11 mouse cellular contexts compared by ENCODE assay signal in genomic region chr11:120852083-120852935, GRCm38 (mm10). TPM values are rescaled to one million over a fixed set of nuclear protein-coding genes. Genes with fewer than 3 reads are reported as not detected.
DNase-seq lines count a peak whose midpoint lies in the region; ATAC-seq and TF ChIP-seq lines count a peak whose summit lies in the region.
"Had no signal": no experiment of that assay in that cellular context is flagged by ENCODE, and none has a peak within 500 bp of the region (broad histone marks: within the 10 kb centered on the region; RNA-seq: fewer than 3 reads in every experiment).

No protein-coding gene starts in this region.

- H3K36me3 ChIP-seq in liver, embryonic 12.5 days, result peaks cover 10% of the 10 kb centered on the region; the same call in 1 of the 2 replicates
- H3K36me3 ChIP-seq in liver, embryonic 11.5 days (ENCODE audit: control insufficient read depth, insufficient read depth, low read length), result no peaks in the 10 kb centered on the region
- H3K36me3 ChIP-seq in embryonic facial prominence, embryonic 15.5 days, result peaks cover 10% of the 10 kb centered on the region; the same call in 1 of the 2 replicates
- H3K36me3 ChIP-seq in forebrain, postnatal 0 days (ENCODE audit: insufficient read depth), result peaks cover 14% of the 10 kb centered on the region; the same call in 1 of the 2 replicates

- no peak for DNase-seq in liver, embryonic 11.5 days (ENCODE audit: low spot score)
- peak; percentile 93 to 94 for DNase-seq in kidney, postnatal 25 days
- DNase-seq in thymus, postnatal 0 days (ENCODE audit: low spot score), result peak; percentile 51
- no peak for DNase-seq in forebrain, postnatal 0 days
- no peak for DNase-seq in embryo, embryonic 11 days
- no peak for DNase-seq in layer of hippocampus, adult 8-10 months (ENCODE audit: low spot score in 2 of 2)

- H3K27me3 ChIP-seq in liver, embryonic 12.5 days (replicated peaks), result no peaks in the 10 kb centered on the region
- no peaks in the 10 kb centered on the region for H3K27me3 ChIP-seq in liver, embryonic 11.5 days (replicated peaks; ENCODE audit: control insufficient read depth, insufficient read depth, low read length)
- no peaks in the 10 kb centered on the region for H3K27me3 ChIP-seq in embryonic facial prominence, embryonic 15.5 days
- no peaks in the 10 kb centered on the region for H3K27me3 ChIP-seq in forebrain, postnatal 0 days (ENCODE audit: insufficient read depth, low read length)
- H3K27me3 ChIP-seq: embryonic facial prominence, embryonic 12.5 days; neural tube, embryonic 13.5 days; Patski had no signal

- H3K4me1 ChIP-seq in liver, embryonic 12.5 days, result peaks cover 44% of the 10 kb centered on the region
- peaks cover 10% of the 10 kb centered on the region for H3K4me1 ChIP-seq in liver, embryonic 11.5 days (replicated peaks; ENCODE audit: control insufficient read depth, insufficient read depth, low read length)
- peaks cover 13% of the 10 kb centered on the region for H3K4me1 ChIP-seq in embryonic facial prominence, embryonic 15.5 days
- H3K4me1 ChIP-seq in forebrain, postnatal 0 days (ENCODE audit: insufficient read depth), result no peaks in the 10 kb centered on the region
- H3K4me1 ChIP-seq: embryonic facial prominence, embryonic 12.5 days; neural tube, embryonic 13.5 days had no signal

- no peak overlapping the region for H3K4me2 ChIP-seq in liver, embryonic 12.5 days
- no peak overlapping the region for H3K4me2 ChIP-seq in liver, embryonic 11.5 days
- no peak overlapping the region for H3K4me2 ChIP-seq in embryonic facial prominence, embryonic 15.5 days (replicated peaks)
- no peak overlapping the region for H3K4me2 ChIP-seq in forebrain, postnatal 0 days (ENCODE audit: low read depth)
- H3K4me2 ChIP-seq: embryonic facial prominence, embryonic 12.5 days; neural tube, embryonic 13.5 days had no signal

- 0 out of 2 replicates have a peak overlapping the region, but pooled peaks have one; percentile 12 for H3K9ac ChIP-seq in liver, embryonic 12.5 days
- no peak overlapping the region for H3K9ac ChIP-seq in liver, embryonic 11.5 days (ENCODE audit: low read depth, low read length)
- H3K9ac ChIP-seq in embryonic facial prominence, embryonic 15.5 days, result no peak overlapping the region
- H3K9ac ChIP-seq in forebrain, postnatal 0 days, result no peak overlapping the region
- H3K9ac ChIP-seq: embryonic facial prominence, embryonic 12.5 days; neural tube, embryonic 13.5 days had no signal

- no peaks in the 10 kb centered on the region for H3K9me3 ChIP-seq in liver, embryonic 12.5 days (replicated peaks)
- H3K9me3 ChIP-seq in liver, embryonic 11.5 days (ENCODE audit: control insufficient read depth, low read length), result no peaks in the 10 kb centered on the region
- H3K9me3 ChIP-seq in embryonic facial prominence, embryonic 15.5 days (replicated peaks), result no peaks in the 10 kb centered on the region
- H3K9me3 ChIP-seq in forebrain, postnatal 0 days (ENCODE audit: low read length), result no peaks in the 10 kb centered on the region
- H3K9me3 ChIP-seq: embryonic facial prominence, embryonic 12.5 days; neural tube, embryonic 13.5 days had no signal

- ATAC-seq in liver, embryonic 12.5 days, result no peak
- no peak for ATAC-seq in liver, embryonic 11.5 days (replicated peaks; ENCODE audit: low FRiP score)
- ATAC-seq in embryonic facial prominence, embryonic 15.5 days (ENCODE audit: insufficient number of reproducible peaks, low FRiP score, low TSS enrichment, low read depth), result no peak
- no peak for ATAC-seq in forebrain, postnatal 0 days
- ATAC-seq: Patski had no signal

- H3K27ac ChIP-seq in liver, embryonic 12.5 days, result peak overlapping the region; percentile 36; the same call in 1 of the 2 replicates
- no peak overlapping the region for H3K27ac ChIP-seq in liver, embryonic 11.5 days (ENCODE audit: low read depth, low read length)
- peak overlapping the region; percentile 60 for H3K27ac ChIP-seq in embryonic facial prominence, embryonic 15.5 days (replicated peaks)
- H3K27ac ChIP-seq in forebrain, postnatal 0 days (ENCODE audit: low read depth, low read length), result no peak overlapping the region
- H3K27ac ChIP-seq: embryonic facial prominence, embryonic 12.5 days; neural tube, embryonic 13.5 days had no signal

- no peak for TF ChIP-seq CTCF in forebrain, postnatal 0 days (IDR thresholded peaks at IDR 0.05; ENCODE audit: low read depth)

- H3K4me3 ChIP-seq in liver, embryonic 12.5 days, result no peak overlapping the region
- H3K4me3 ChIP-seq in liver, embryonic 11.5 days (ENCODE audit: low read depth, low read length), result no peak overlapping the region
- no peak overlapping the region for H3K4me3 ChIP-seq in embryonic facial prominence, embryonic 15.5 days (replicated peaks)
- H3K4me3 ChIP-seq in forebrain, postnatal 0 days (ENCODE audit: low read depth, low read length), result no peak overlapping the region
- H3K4me3 ChIP-seq: embryonic facial prominence, embryonic 12.5 days; neural tube, embryonic 13.5 days had no signal

- WGBS in liver, embryonic 12.5 days (ENCODE audit: insufficient replicate concordance), result 68% methylated on average over 11 of the region's 11 CpGs
- 70% methylated on average over 11 of the region's 11 CpGs for WGBS in liver, embryonic 11.5 days
- 59% methylated on average over 11 of the region's 11 CpGs for WGBS in embryonic facial prominence, embryonic 15.5 days
- 69% methylated on average over 11 of the region's 11 CpGs for WGBS in forebrain, postnatal 0 days

RNA-seq across cellular contexts. Expression of gene Fasn, which starts 28.0 kb away (rescaled TPM):
- polyA plus RNA-seq in liver, embryonic 12.5 days (2016; fragmentation: Nextera tagmentation; extraction: Ambion mirVana), result 35.9 and 40.3 TPM in 2 replicates
- polyA plus RNA-seq in liver, embryonic 11.5 days (2014; fragmentation: Nextera tagmentation; extraction: Ambion mirVana), result 71.3 and 80.0 TPM in 2 replicates
- polyA plus RNA-seq in embryonic facial prominence, embryonic 15.5 days (2015; fragmentation: Nextera tagmentation; extraction: Ambion mirVana), result 46.2 and 48.8 TPM in 2 replicates
- 22.3 and 25.3 TPM in 2 replicates for polyA plus RNA-seq in thymus, postnatal 0 days (2015; fragmentation: Nextera tagmentation; extraction: Ambion mirVana)
- 328 and 364 TPM in 2 replicates for total RNA-seq in forebrain, postnatal 0 days (2014; rRNA removed)
- polyA plus RNA-seq in forebrain, postnatal 0 days (2015; fragmentation: Nextera tagmentation; extraction: Ambion mirVana), result 72.5 and 75.6 TPM in 2 replicates
- 100 to 1,000 TPM; 187 to 227 (median 208) TPM for total RNA-seq in layer of hippocampus, adult 8-10 months (2022)

RNA-seq across cellular contexts. Expression of gene Dus1l, which starts 56.1 kb away (rescaled TPM):
- 99.5 and 100.0 TPM in 2 replicates for polyA plus RNA-seq in liver, embryonic 12.5 days (2016; fragmentation: Nextera tagmentation; extraction: Ambion mirVana)
- 132 and 139 TPM in 2 replicates for polyA plus RNA-seq in liver, embryonic 11.5 days (2014; fragmentation: Nextera tagmentation; extraction: Ambion mirVana)
- polyA plus RNA-seq in embryonic facial prominence, embryonic 15.5 days (2015; fragmentation: Nextera tagmentation; extraction: Ambion mirVana), result 61.4 and 64.4 TPM in 2 replicates
- polyA plus RNA-seq in thymus, postnatal 0 days (2015; fragmentation: Nextera tagmentation; extraction: Ambion mirVana), result 87.0 and 92.2 TPM in 2 replicates
- total RNA-seq in forebrain, postnatal 0 days (2014; rRNA removed), result 43.0 and 52.0 TPM in 2 replicates
- 36.1 and 38.6 TPM in 2 replicates for polyA plus RNA-seq in forebrain, postnatal 0 days (2015; fragmentation: Nextera tagmentation; extraction: Ambion mirVana)
- 10 to 100 TPM; 48.3 to 53.3 (median 49.9) TPM for total RNA-seq in layer of hippocampus, adult 8-10 months (2022)

Comparison
In these comparisons a context has a peak if more than half of its experiments do, and no peak if none do; other contexts are left out.
1. H3K27ac ChIP-seq: peak in liver, embryonic 12.5 days (single experiment) and embryonic facial prominence, embryonic 15.5 days (single experiment); none in liver, embryonic 11.5 days (single experiment) and forebrain, postnatal 0 days (single experiment).
2. DNase-seq: peak in kidney, postnatal 25 days (2 of 2) and thymus, postnatal 0 days (single experiment); none in liver, embryonic 11.5 days (single experiment), forebrain, postnatal 0 days (single experiment), embryo, embryonic 11 days (single experiment) and layer of hippocampus, adult 8-10 months (0 of 2).